Mouse (Mus musculus): ENCODE measurements around the gene Auh. TPM values are rescaled to one million over a fixed set of nuclear protein-coding genes. Genes with fewer than 3 reads are reported as not detected.

Auh gene
- total and polyA plus RNA-seq, 3 experiments, result 17.8 to 36.6 (median 21.3) TPM

- ATAC-seq (ENCODE audit: extremely low read depth, insufficient number of reproducible peaks, low FRiP score, poor library complexity, severe bottlenecking) (no peak), DNase-seq (ENCODE audit: low spot score) (no peak)
- no peak overlapping the region for H3K4me3 ChIP-seq (ENCODE audit: low read depth, low read length)
- H3K27me3 ChIP-seq (ENCODE audit: insufficient read depth, low read length), result no peaks in the 10 kb centered on the region
- H3K4me1 ChIP-seq (ENCODE audit: insufficient read depth, low read depth, low read length), result no peaks in the 10 kb centered on the region
- H3K9me3 ChIP-seq (replicated peaks), result peaks cover 42% of the 10 kb centered on the region
- no peaks in the 10 kb centered on the region for H3K36me3 ChIP-seq (replicated peaks)
- TF ChIP-seq GATA2 (IDR thresholded peaks at IDR 0.05; ENCODE audit: borderline replicate concordance, low read depth, low read length) (no peak), POLR2AphosphoS5 (IDR thresholded peaks at IDR 0.05; ENCODE audit: insufficient replicate concordance, low read depth, low read length) (no peak), CTCF (IDR thresholded peaks at IDR 0.05; ENCODE audit: low read depth, low read length) (no peak), TAL1 (conservative IDR thresholded peaks at IDR 0.05; ENCODE audit: low read depth, low read length) (no peak), GATA1 (IDR thresholded peaks at IDR 0.05; ENCODE audit: borderline replicate concordance, low read length) (no peak)
Observed at GRCm38 (mm10) chr13:52826666-52827065, 102.8 kb downstream of the Auh start.

GRCm38 (mm10) chr13:52824754-52825153 lies 104.7 kb downstream of the Auh start:
- H3K27me3 ChIP-seq (ENCODE audit: insufficient read depth, low read length), result no peaks in the 10 kb centered on the region
- no peaks in the 10 kb centered on the region for H3K4me1 ChIP-seq (ENCODE audit: insufficient read depth, low read depth, low read length)

GRCm38 (mm10) chr13:52822165-52823149 lies 107.0 kb downstream of the Auh start:
- no peak overlapping the region for H3K4me3 ChIP-seq (ENCODE audit: low read depth, low read length)

More at GRCm38 (mm10) chr13:52824754-52825153, 104.7 kb downstream of the Auh start:
- H3K4me3 ChIP-seq (ENCODE audit: low read depth, low read length), result no peak overlapping the region
- TF ChIP-seq TAL1 (conservative IDR thresholded peaks at IDR 0.05; ENCODE audit: low read depth, low read length) (no peak), CTCF (IDR thresholded peaks at IDR 0.05; ENCODE audit: low read depth, low read length) (no peak), POLR2AphosphoS5 (IDR thresholded peaks at IDR 0.05; ENCODE audit: insufficient replicate concordance, low read depth, low read length) (no peak), GATA2 (IDR thresholded peaks at IDR 0.05; ENCODE audit: borderline replicate concordance, low read depth, low read length) (no peak), GATA1 (IDR thresholded peaks at IDR 0.05; ENCODE audit: borderline replicate concordance, low read length) (no peak)
- DNase-seq (ENCODE audit: low spot score), result no peak
- peaks cover 41% of the 10 kb centered on the region for H3K9me3 ChIP-seq (replicated peaks)
- H3K36me3 ChIP-seq (replicated peaks), result no peaks in the 10 kb centered on the region
- ATAC-seq (ENCODE audit: extremely low read depth, insufficient number of reproducible peaks, low FRiP score, poor library complexity, severe bottlenecking), result no peak

GRCm38 (mm10) chr13:52821571-52821970 lies 107.9 kb downstream of the Auh start:
- no peak for DNase-seq (ENCODE audit: low spot score)
- TF ChIP-seq TAL1 (conservative IDR thresholded peaks at IDR 0.05; ENCODE audit: low read depth, low read length) (no peak), POLR2AphosphoS5 (IDR thresholded peaks at IDR 0.05; ENCODE audit: insufficient replicate concordance, low read depth, low read length) (no peak), GATA1 (IDR thresholded peaks at IDR 0.05; ENCODE audit: borderline replicate concordance, low read length) (no peak), GATA2 (IDR thresholded peaks at IDR 0.05; ENCODE audit: borderline replicate concordance, low read depth, low read length) (no peak), CTCF (IDR thresholded peaks at IDR 0.05; ENCODE audit: low read depth, low read length) (no peak)
- Histone ChIP-seq H3K4me1 (ENCODE audit: insufficient read depth, low read depth, low read length) (no peaks in the 10 kb centered on the region), H3K9me3 (replicated peaks) (peaks cover 56% of the 10 kb centered on the region), H3K4me3 (ENCODE audit: low read depth, low read length) (no peak overlapping the region), H3K27me3 (ENCODE audit: insufficient read depth, low read length) (no peaks in the 10 kb centered on the region), H3K36me3 (replicated peaks) (no peaks in the 10 kb centered on the region)
- ATAC-seq (ENCODE audit: extremely low read depth, insufficient number of reproducible peaks, low FRiP score, poor library complexity, severe bottlenecking), result no peak

More at GRCm38 (mm10) chr13:52822165-52823149, 107.0 kb downstream of the Auh start:
- Histone ChIP-seq H3K9me3 (replicated peaks) (peaks cover 47% of the 10 kb centered on the region), H3K27me3 (ENCODE audit: insufficient read depth, low read length) (no peaks in the 10 kb centered on the region), H3K4me1 (ENCODE audit: insufficient read depth, low read depth, low read length) (no peaks in the 10 kb centered on the region), H3K36me3 (replicated peaks) (no peaks in the 10 kb centered on the region)
- ATAC-seq (ENCODE audit: extremely low read depth, insufficient number of reproducible peaks, low FRiP score, poor library complexity, severe bottlenecking) (no peak), DNase-seq (ENCODE audit: low spot score) (no peak)
- no peak for TF ChIP-seq GATA1 (IDR thresholded peaks at IDR 0.05; ENCODE audit: borderline replicate concordance, low read length)
- TF ChIP-seq TAL1 (conservative IDR thresholded peaks at IDR 0.05; ENCODE audit: low read depth, low read length), result no peak
- TF ChIP-seq POLR2AphosphoS5 (IDR thresholded peaks at IDR 0.05; ENCODE audit: insufficient replicate concordance, low read depth, low read length), result no peak
- TF ChIP-seq GATA2 (IDR thresholded peaks at IDR 0.05; ENCODE audit: borderline replicate concordance, low read depth, low read length), result no peak
- no peak for TF ChIP-seq CTCF (IDR thresholded peaks at IDR 0.05; ENCODE audit: low read depth, low read length)

GRCm38 (mm10) chr13:52819901-52820300 lies 109.6 kb downstream of the Auh start:
- ATAC-seq (ENCODE audit: extremely low read depth, insufficient number of reproducible peaks, low FRiP score, poor library complexity, severe bottlenecking) (no peak), DNase-seq (ENCODE audit: low spot score) (no peak)
- no peak overlapping the region for H3K4me3 ChIP-seq (ENCODE audit: low read depth, low read length)
- H3K9me3 ChIP-seq (replicated peaks), result peaks cover 64% of the 10 kb centered on the region
- no peaks in the 10 kb centered on the region for H3K27me3 ChIP-seq (ENCODE audit: insufficient read depth, low read length)
- no peaks in the 10 kb centered on the region for H3K4me1 ChIP-seq (ENCODE audit: insufficient read depth, low read depth, low read length)
- H3K36me3 ChIP-seq (replicated peaks), result no peaks in the 10 kb centered on the region
- TF ChIP-seq POLR2AphosphoS5 (IDR thresholded peaks at IDR 0.05; ENCODE audit: insufficient replicate concordance, low read depth, low read length) (no peak), GATA1 (IDR thresholded peaks at IDR 0.05; ENCODE audit: borderline replicate concordance, low read length) (no peak), GATA2 (IDR thresholded peaks at IDR 0.05; ENCODE audit: borderline replicate concordance, low read depth, low read length) (no peak), CTCF (IDR thresholded peaks at IDR 0.05; ENCODE audit: low read depth, low read length) (no peak), TAL1 (conservative IDR thresholded peaks at IDR 0.05; ENCODE audit: low read depth, low read length) (no peak)

GRCm38 (mm10) chr13:52818760-52819159 lies 110.7 kb downstream of the Auh start:
- Histone ChIP-seq H3K4me3 (ENCODE audit: low read depth, low read length) (no peak overlapping the region), H3K27me3 (ENCODE audit: insufficient read depth, low read length) (no peaks in the 10 kb centered on the region), H3K4me1 (ENCODE audit: insufficient read depth, low read depth, low read length) (no peaks in the 10 kb centered on the region), H3K36me3 (replicated peaks) (no peaks in the 10 kb centered on the region), H3K9me3 (replicated peaks) (peaks cover 66% of the 10 kb centered on the region)
- TF ChIP-seq POLR2AphosphoS5 (IDR thresholded peaks at IDR 0.05; ENCODE audit: insufficient replicate concordance, low read depth, low read length) (no peak), GATA1 (IDR thresholded peaks at IDR 0.05; ENCODE audit: borderline replicate concordance, low read length) (no peak), CTCF (IDR thresholded peaks at IDR 0.05; ENCODE audit: low read depth, low read length) (no peak), TAL1 (conservative IDR thresholded peaks at IDR 0.05; ENCODE audit: low read depth, low read length) (no peak), GATA2 (IDR thresholded peaks at IDR 0.05; ENCODE audit: borderline replicate concordance, low read depth, low read length) (no peak)
- no peak for ATAC-seq (ENCODE audit: extremely low read depth, insufficient number of reproducible peaks, low FRiP score, poor library complexity, severe bottlenecking)
- DNase-seq (ENCODE audit: low spot score), result no peak

Data from G1E (cell line).